Mouse (Mus musculus) brain, adult 2 months (tissue): ENCODE data around the gene Zwilch.
"Not testable (repeated sequence)": the region's sequence is repeated elsewhere in the genome, so short reads cannot be mapped to it uniquely, and the experiment has no call there.

Source experiments
- DNase-seq: peaks from one replicate; pipeline ENCODE4 v3.0.0; 2011; ENCODE audit warnings: low read depth, low spot score

The Zwilch gene

GRCm38 (mm10) chr9:64178974-64179646 lies 6.2 kb upstream of the Zwilch start, which contains the start of gene Snapc5:
Snapc5 (plus strand) TSS chr9:64179274.
- DNase-seq = peak; percentile 96

- DNase-seq = peak; percentile 28
Measured at GRCm38 (mm10) chr9:64178610-64178973, 5.7 kb upstream of the Zwilch start.

GRCm38 (mm10) chr9:64175378-64175777 lies 2.5 kb upstream of the Zwilch start:
- peak; percentile 39 for DNase-seq

- DNase-seq = no peak
Measured at GRCm38 (mm10) chr9:64174766-64175165, 1.9 kb upstream of the Zwilch start.

- no peak for DNase-seq
Measured at GRCm38 (mm10) chr9:64174341-64174740, 1.4 kb upstream of the Zwilch start.

GRCm38 (mm10) chr9:64173666-64174220 lies 839 bp upstream of the Zwilch start:
- no peak for DNase-seq

GRCm38 (mm10) chr9:64172145-64172815 lies 624 bp downstream of the Zwilch start:
- DNase-seq = no peak

- DNase-seq = not testable (repeated sequence)
Measured at GRCm38 (mm10) chr9:64169967-64170366, 2.9 kb downstream of the Zwilch start.

- DNase-seq = no peak
Measured at GRCm38 (mm10) chr9:64160471-64160870, 12.4 kb downstream of the Zwilch start.

- no peak for DNase-seq
Measured at GRCm38 (mm10) chr9:64156641-64157040, 16.3 kb downstream of the Zwilch start.

GRCm38 (mm10) chr9:64139879-64140278 lies 33.0 kb downstream of the Zwilch start:
- DNase-seq = no peak

GRCm38 (mm10) chr9:64138896-64139295 lies 34.0 kb downstream of the Zwilch start:
- DNase-seq = not testable (repeated sequence)

GRCm38 (mm10) chr9:64131623-64132022 lies 41.3 kb downstream of the Zwilch start:
- no peak for DNase-seq

- no peak for DNase-seq
Measured at GRCm38 (mm10) chr9:64126121-64126520, 46.8 kb downstream of the Zwilch start.

GRCm38 (mm10) chr9:64125307-64125706 lies 47.6 kb downstream of the Zwilch start:
- DNase-seq = no peak

GRCm38 (mm10) chr9:64124846-64125245 lies 48.1 kb downstream of the Zwilch start:
- not testable (repeated sequence) for DNase-seq

- no peak for DNase-seq
Measured at GRCm38 (mm10) chr9:64122601-64123000, 50.3 kb downstream of the Zwilch start.

- peak; percentile 31 for DNase-seq
Measured at GRCm38 (mm10) chr9:64120584-64121277, 52.2 kb downstream of the Zwilch start.

- DNase-seq = peak; percentile 49
Measured at GRCm38 (mm10) chr9:64119898-64120297, 53.0 kb downstream of the Zwilch start.

GRCm38 (mm10) chr9:64116876-64117275 lies 56.0 kb downstream of the Zwilch start, which contains the start of gene Lctl:
Lctl (plus strand) TSS chr9:64117147.
- DNase-seq = peak; percentile 46

GRCm38 (mm10) chr9:64115756-64116155 lies 57.1 kb downstream of the Zwilch start:
- DNase-seq = no peak

GRCm38 (mm10) chr9:64114646-64115045 lies 58.3 kb downstream of the Zwilch start:
- no peak for DNase-seq
